Mouse (Mus musculus) spleen, postnatal 0 days (tissue): Measurements from ENCODE around the gene L3mbtl2. TPM values are rescaled to one million over a fixed set of nuclear protein-coding genes. Genes with fewer than 3 reads are reported as not detected.

Experiments
- polyA plus RNA-seq: library from polyadenylated mRNA; unstranded; fragments of >200 nt; fragmentation: Nextera tagmentation; extraction: Ambion mirVana; gene quantifications from 2 replicates; pipeline ENCODE4 v1.2.1, GENCODE M21; 2015

L3mbtl2 gene
- polyA plus RNA-seq: 16.6 and 17.1 TPM in 2 replicates

DNA sequence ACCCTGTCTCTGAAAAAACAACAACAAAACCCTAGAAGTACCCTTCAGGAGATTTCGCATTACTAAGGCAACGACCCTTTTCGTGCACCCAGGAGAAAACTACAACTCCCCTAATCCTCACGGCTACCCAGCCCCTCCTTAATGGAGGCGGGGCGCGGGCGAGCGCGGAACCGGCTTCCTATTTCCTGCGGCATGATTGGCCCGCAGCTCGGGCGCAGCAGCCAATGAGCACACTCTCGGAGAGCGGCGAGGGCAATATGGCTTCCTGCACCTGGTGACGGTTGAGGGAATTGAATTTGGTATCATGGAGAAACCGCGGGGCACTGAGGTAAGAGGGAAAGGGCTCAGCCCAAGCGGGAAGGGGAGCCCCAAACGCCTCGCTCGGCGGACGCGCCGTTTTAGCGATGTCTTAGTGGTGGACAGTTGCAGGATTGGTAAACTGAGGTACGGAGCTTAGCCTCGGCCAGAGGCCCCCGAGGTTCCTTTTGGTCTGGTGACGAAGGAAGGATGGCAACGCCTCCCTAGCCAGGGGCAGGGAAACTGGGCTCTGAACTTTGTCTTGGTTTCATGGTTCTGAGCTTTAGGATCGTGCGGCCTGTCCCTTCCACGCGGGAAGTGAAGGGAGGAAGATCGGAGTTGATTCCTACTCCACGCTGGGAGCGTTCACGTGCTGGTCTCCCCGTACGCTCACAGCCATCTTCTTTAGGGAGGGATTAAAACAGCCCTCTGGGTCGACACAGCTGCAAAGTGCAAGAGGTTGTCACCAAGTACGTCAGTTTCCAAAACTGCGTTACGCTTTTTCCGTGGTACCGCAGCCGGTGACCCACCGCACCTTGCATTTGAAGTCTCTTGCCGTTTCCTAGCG, at the start of gene L3mbtl2:
TSS of gene L3mbtl2 (plus strand) at position 193 of the 865 bp plus-strand sequence.

DNA sequence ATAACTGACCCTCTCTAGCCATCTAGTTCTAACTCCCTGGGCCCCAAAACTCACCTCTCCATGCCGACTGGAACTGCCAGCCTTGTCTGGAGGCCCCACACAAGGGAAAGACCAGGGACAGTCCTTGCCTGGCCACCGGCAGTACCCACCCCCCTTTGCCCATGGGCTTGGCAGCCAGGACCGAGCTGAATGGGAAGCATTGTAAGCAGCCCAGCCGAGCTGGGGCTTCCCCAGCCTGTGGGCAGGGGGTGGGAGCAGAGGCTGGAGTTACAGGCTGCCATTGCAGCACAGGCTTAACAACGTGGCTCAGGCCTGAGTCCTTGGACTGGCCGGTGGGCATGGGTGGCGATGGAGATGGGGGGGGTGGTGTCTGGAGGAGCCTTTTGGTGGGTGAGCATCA, 33.5 kb downstream of the L3mbtl2 start, which contains the start of gene Chadl:
TSS of gene Chadl (minus strand) at position 113 of the 400 bp plus-strand sequence.

Other genes with a start within 250 kb of the L3mbtl2 start
- 383 and 402 TPM in 2 replicates for gene Rbx1, start 197.6 kb upstream of the L3mbtl2 start, polyA plus RNA-seq
- 12.4 and 12.6 TPM in 2 replicates for gene Ep300, start 78.5 kb upstream of the L3mbtl2 start, polyA plus RNA-seq
- gene Chadl, start 33.4 kb downstream of the L3mbtl2 start, polyA plus RNA-seq: 0.41 and 0.98 TPM in 2 replicates
- 8.2 and 8.3 TPM in 2 replicates for gene Zc3h7b, start 81.2 kb downstream of the L3mbtl2 start, polyA plus RNA-seq
- 51.0 and 53.0 TPM in 2 replicates for gene Rangap1, start 81.6 kb downstream of the L3mbtl2 start, polyA plus RNA-seq
- 8.5 and 10.8 TPM in 2 replicates for gene Tef, start 138.5 kb downstream of the L3mbtl2 start, polyA plus RNA-seq
- 11.5 and 13.3 TPM in 2 replicates for gene Tob2, start 194.9 kb downstream of the L3mbtl2 start, polyA plus RNA-seq
- gene Phf5a, start 208.0 kb downstream of the L3mbtl2 start, polyA plus RNA-seq: 126 and 138 TPM in 2 replicates
- 63.0 and 63.6 TPM in 2 replicates for gene Aco2, start 208.4 kb downstream of the L3mbtl2 start, polyA plus RNA-seq